Mouse (Mus musculus): ENCODE results near the gene Hdac10.

The Hdac10 gene

DNA sequence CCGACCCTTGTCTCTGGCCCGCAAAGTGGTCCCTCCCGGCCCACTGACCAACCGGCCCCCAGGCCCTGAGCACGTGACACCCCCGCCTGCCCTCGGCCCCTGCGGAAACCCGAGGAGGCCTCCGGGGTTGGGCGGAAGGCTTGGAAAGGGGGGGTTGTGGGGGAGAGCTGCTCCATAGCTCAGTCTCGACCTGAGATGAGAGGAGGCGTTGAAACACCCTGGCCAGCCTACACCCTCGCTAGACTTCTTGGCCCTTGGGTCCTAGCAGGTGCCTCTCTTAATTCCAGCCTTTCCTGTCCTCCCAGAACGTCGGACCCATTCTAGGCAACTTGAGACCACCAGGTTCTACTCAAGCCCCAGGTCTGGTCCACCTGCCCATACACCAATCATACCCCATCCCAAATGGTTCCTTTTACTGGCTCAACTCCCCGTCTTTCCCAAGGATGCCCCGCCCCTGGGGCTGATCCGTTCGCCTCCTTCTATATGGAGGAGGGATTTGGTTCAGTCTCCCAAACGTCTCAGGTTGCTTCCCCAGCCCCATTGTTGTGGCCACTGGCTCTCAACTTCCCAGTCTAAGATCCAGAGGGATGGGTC is 12.3 kb upstream of the Hdac10 start, which contains the start of gene Mapk12:
TSS of gene Mapk12 (minus strand) at position 45 of the 594 bp plus-strand sequence.
- POLR2A ChIA-PET, result interaction anchor here (0.5 to 2.5 kb wide), 22 partner anchors 9 to 424 kb away, joined by 3 to 16 read pairs (median 3); partner anchors contain the start of genes Mapk11 (in 3 of the 4), Tubgcp6 (in 2 of the 4), Hdac10 (in 1 of the 4) and Pim3 (in 1 of the 4)
- CTCF ChIA-PET, result interaction anchor here (0.5 to 3.1 kb wide), 9 partner anchors 12 to 374 kb away, joined by 3 to 22 read pairs (median 4); partner anchors contain the start of gene Hdac10 (in 3 of the 4)

DNA sequence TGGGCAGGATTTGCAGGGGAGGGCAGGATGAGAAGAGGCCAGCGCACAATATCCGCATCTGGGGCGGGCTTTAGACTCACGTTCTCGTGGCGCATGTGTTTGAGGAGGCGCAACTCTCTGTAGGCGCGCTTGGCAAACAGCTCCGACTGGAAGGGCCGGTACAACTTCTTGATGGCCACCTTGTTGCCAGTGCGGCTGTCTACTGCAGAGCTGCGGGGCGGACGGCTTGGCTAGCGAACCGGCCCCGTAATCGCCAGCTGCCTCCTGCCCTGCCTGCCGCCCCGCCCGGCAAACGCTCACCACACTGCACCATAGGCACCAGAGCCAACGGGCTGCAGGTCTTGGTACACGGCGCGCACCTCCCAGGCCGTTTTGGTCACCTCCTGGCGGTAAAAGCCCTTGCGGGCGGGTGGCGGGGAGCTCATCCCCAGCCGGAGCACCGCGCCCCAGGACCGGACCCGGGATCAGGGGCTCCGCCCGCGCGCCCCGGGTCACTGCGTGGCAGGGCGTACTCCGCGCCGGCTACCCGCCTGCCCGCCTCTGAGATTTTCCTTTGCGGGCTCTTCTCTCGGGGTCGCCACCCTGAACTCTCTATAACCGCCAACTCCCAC is 11.7 kb upstream of the Hdac10 start:
- POLR2A ChIA-PET, result interaction anchor here (0.5 to 2.5 kb wide), 18 partner anchors 9 to 389 kb away, joined by 3 to 16 read pairs (median 4); partner anchors contain the start of genes Mapk11 (in 3 of the 4), Tubgcp6 (in 2 of the 4), Hdac10 (in 1 of the 4) and Pim3 (in 1 of the 4)
- CTCF ChIA-PET, result interaction anchor here (0.6 to 3.1 kb wide), 9 partner anchors 10 to 311 kb away, joined by 3 to 22 read pairs (median 3); partner anchors contain the start of gene Hdac10 (in 3 of the 4)

- CTCF ChIA-PET, result interaction anchor here in 2 of 4 experiments (1.0 to 1.6 kb wide), 2 partner anchors 10 kb away, joined by 3 to 7 read pairs; partner anchors contain the start of gene Hdac10 (in 2 of the 2)
Measured at GRCm38 (mm10) chr15:89138531-89138930, 10.0 kb upstream of the Hdac10 start.

DNA sequence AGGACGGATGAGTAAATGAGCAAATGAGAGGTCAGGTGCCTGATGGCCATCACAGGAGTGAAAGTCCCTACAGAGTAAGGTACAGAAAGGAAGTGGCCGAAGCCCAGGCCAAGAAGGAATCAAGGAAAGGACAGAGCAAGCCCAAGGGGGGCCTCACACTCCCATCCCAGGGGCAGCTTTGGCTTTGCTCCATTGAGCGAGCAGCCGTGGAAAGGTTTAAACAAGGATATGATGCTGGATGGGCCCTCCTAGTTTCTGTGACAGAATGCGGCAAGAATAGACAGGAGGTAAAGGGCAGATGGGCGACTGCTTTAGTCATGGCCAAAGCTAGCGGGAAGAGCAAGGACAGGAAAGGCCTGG is 9.5 kb upstream of the Hdac10 start:
- CTCF ChIA-PET, result interaction anchor here in 1 of 4 experiments (1.6 kb wide), 1 partner anchor 10 kb away, joined by 7 read pairs; the partner anchor contains the start of gene Hdac10

More at GRCm38 (mm10) chr15:89138531-89138930, 10.0 kb upstream of the Hdac10 start:
- POLR2A ChIA-PET, result interaction anchor here in 2 of 4 experiments (0.6 to 1.6 kb wide), 4 partner anchors 9 to 238 kb away, joined by 3 to 6 read pairs (median 4); partner anchors contain the start of genes Hdac10 (in 2 of the 2) and Tymp (in 1 of the 2)

GRCm38 (mm10) chr15:89137378-89138045 is 9.0 kb upstream of the Hdac10 start:
- ChIA-PET CTCF (interaction anchor here in 1 of 4 experiments (1.6 kb wide), 1 partner anchor 9 kb away, joined by 7 read pairs; the partner anchor contains the start of gene Hdac10), POLR2A (interaction anchor here in 2 of 4 experiments (0.6 to 1.6 kb wide), 4 partner anchors 9 to 270 kb away, joined by 3 to 10 read pairs (median 5); partner anchors contain the start of gene Hdac10 (in 2 of the 2))

More for the DNA sequence above, 9.5 kb upstream of the Hdac10 start:
- POLR2A ChIA-PET, result interaction anchor here in 3 of 4 experiments (0.8 to 1.6 kb wide), 3 partner anchors 9 to 28 kb away, joined by 3 to 6 read pairs (median 6); partner anchors contain the start of gene Hdac10 (in 2 of the 3)

DNA sequence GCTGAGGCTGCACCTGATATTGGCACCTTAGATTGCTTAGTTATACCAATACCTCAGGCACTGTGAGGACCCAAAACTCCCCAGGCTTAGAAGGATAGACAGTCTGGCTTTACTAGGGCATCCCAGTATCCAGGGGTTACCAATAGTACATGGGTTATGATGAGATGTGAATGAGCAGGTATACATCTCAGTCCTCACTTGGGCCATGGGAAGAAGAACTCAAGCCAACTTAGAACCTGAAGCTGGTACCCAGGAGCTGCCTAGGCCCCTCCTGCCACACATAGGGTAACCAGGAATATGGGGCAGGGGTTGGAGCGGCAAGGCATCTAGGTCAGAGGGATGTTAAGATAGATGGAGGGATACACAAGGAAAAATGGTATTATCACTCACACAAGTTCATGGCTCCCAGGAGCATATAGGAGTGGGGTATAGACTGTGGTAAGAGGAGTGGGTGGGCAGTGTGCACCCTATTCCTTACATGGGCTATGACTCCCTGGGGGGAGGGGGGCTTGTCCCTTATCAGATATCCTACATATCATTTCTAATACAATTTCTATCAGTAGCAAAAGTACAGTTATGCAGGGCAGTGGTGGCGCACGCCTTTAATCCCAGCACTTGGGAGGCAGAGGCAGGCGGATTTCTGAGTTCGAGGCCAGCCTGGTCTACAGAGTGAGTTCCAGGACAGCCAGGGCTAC is 8.1 kb upstream of the Hdac10 start:
- POLR2A ChIA-PET, result interaction anchor here in 1 of 4 experiments (1.6 to 1.9 kb wide), 2 partner anchors 8 to 13 kb away, joined by 4 to 5 read pairs; partner anchors contain the start of gene Hdac10

DNA sequence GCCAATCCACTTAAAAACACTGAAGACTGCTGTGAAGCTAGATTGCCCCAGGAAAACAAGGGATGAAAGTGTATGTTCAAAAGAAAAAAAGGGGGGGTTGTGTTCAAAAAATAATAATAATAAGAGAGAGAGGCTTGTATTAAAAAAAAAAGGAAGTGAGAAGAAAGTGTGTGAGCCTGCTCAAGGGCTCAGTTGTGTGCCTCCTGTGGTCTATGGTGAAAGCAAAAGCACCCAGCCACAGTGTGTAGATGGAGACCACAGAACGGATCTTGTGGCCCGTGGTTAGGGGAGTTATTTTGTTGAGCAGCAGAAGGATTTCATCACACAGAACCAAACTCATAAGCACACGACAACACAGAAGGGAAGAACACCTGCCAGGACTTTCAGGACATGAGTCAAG is 2.8 kb upstream of the Hdac10 start:
- ChIA-PET CTCF (interaction anchor here in 1 of 4 experiments (0.5 kb wide), 1 partner anchor 79 kb away, joined by 3 read pairs; no protein-coding TSS in a partner anchor), POLR2A (interaction anchor here in 2 of 4 experiments (0.6 to 1.9 kb wide), 2 partner anchors 38 to 434 kb away, joined by 3 to 4 read pairs; no protein-coding TSS in a partner anchor)

More for the DNA sequence above, 8.1 kb upstream of the Hdac10 start:
- CTCF ChIA-PET, result no interaction called here

- CTCF ChIA-PET, result interaction anchor here in 1 of 4 experiments (0.8 kb wide), 1 partner anchor 10 kb away, joined by 3 read pairs; no protein-coding TSS in a partner anchor
- POLR2A ChIA-PET, result interaction anchor here in 2 of 4 experiments (0.5 to 2.5 kb wide), 2 partner anchors 9 to 82 kb away, joined by 3 to 6 read pairs; no protein-coding TSS in a partner anchor
Measured at GRCm38 (mm10) chr15:89130245-89130644, 1.7 kb upstream of the Hdac10 start.

GRCm38 (mm10) chr15:89127364-89127940 is 1.0 kb downstream of the Hdac10 start:
- POLR2A ChIA-PET, result interaction anchor here in 3 of 4 experiments (0.6 to 2.4 kb wide), 18 partner anchors 19 to 376 kb away, joined by 3 to 11 read pairs (median 4); partner anchors contain the start of genes Dennd6b (in 1 of the 3), Mapk11 (in 1 of the 3), Pim3 (in 1 of the 3) and Sbf1 (in 1 of the 3)
- CTCF ChIA-PET, result interaction anchor here (0.5 to 2.7 kb wide), 34 partner anchors 10 to 385 kb away, joined by 3 to 22 read pairs (median 5); partner anchors contain the start of genes Mapk12 (in 3 of the 4), Ppp6r2 (in 2 of the 4), Dennd6b (in 1 of the 4) and Selenoo (in 1 of the 4)

DNA sequence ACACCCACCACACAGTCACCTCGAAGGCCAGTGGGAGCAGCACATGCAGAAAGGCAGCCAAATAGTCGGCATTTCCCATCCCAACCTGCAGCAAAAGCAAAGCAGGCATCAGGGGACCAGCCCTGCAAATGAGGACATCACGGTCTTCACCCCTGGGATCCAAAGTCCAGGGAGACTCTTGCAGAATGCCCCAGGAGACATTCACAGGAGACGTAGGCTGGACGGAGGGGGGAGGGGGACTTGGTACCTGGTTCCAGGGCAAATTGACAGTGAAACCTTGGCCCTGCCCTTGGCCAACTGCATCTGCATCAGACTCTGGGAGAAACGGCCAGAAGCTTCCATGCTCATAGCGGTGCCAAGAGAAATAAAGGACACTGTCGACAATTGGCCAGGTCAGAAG is 1.9 kb downstream of the Hdac10 start:
- POLR2A ChIA-PET, result interaction anchor here in 1 of 4 experiments (0.8 to 1.5 kb wide), 2 partner anchors 84 to 233 kb away, joined by 3 read pairs; no protein-coding TSS in a partner anchor
- CTCF ChIA-PET, result interaction anchor here in 2 of 4 experiments (0.5 to 2.7 kb wide), 4 partner anchors 16 to 298 kb away, joined by 3 to 14 read pairs (median 6); no protein-coding TSS in a partner anchor

- ChIA-PET POLR2A (no interaction called here), CTCF (interaction anchor here in 1 of 4 experiments (1.8 kb wide), 1 partner anchor 86 kb away, joined by 5 read pairs; the partner anchor contains the start of gene Ppp6r2)
Measured at GRCm38 (mm10) chr15:89125351-89125750, 3.1 kb downstream of the Hdac10 start.

GRCm38 (mm10) chr15:89124312-89124711 is 4.2 kb downstream of the Hdac10 start:
- ChIA-PET POLR2A (interaction anchor here in 2 of 4 experiments (0.6 to 2.5 kb wide), 6 partner anchors 14 to 81 kb away, joined by 3 to 10 read pairs (median 6); partner anchors contain the start of gene Dennd6b (in 1 of the 2)), CTCF (interaction anchor here in 2 of 4 experiments (0.6 to 2.2 kb wide), 6 partner anchors 19 to 297 kb away, joined by 3 to 12 read pairs (median 5); partner anchors contain the start of genes Dennd6b (in 1 of the 2), Mapk11 (in 1 of the 2) and Ppp6r2 (in 1 of the 2))

GRCm38 (mm10) chr15:89123595-89123994 is 4.9 kb downstream of the Hdac10 start:
- ChIA-PET CTCF (interaction anchor here in 3 of 4 experiments (0.5 to 2.2 kb wide), 13 partner anchors 14 to 296 kb away, joined by 3 to 12 read pairs (median 4); partner anchors contain the start of genes Dennd6b (in 2 of the 3) and Mapk11 (in 2 of the 3)), POLR2A (interaction anchor here (0.5 to 2.5 kb wide), 38 partner anchors 9 to 415 kb away, joined by 3 to 10 read pairs (median 4); partner anchors contain the start of genes Alg12 (in 2 of the 4), Creld2 (in 2 of the 4), Mapk12 (in 2 of the 4) and Dennd6b (in 1 of the 4))

DNA sequence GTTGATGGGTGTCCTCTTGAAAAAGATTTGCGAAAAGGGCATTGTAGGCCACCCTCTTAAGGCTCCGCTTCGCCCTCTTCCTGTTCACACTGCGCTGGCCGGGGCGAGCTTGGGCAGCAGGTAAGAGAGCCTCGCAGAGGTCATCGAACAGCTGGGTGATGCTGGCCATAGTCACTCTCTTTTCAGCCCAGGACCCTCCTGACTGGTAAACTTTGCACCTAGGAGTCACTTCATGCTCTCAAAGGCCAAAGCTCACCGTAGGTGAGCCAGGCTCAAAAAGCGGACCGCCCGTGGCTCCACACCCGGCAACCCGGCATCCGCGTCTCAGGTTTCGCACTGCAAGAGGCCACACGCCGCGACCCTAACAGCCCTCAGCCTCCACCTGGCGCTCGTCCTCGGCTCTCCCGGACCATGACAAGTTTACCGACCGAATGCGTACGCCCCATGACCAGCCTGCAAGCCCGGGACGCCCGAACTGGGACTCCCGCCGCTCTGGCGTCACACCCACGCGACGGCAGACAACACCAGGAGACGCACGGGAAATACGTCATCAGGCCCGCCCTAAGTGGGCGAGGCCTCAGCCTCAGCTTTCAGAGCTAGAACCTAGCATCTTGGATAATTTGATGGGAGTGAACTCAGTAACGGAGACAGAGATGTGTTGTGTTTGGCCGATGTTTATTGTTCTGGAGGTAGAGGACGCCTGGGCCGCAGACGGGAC is 5.7 kb downstream of the Hdac10 start, which contains the start of gene Tubgcp6:
TSS of gene Tubgcp6 (minus strand) at position 464 of the 718 bp plus-strand sequence.
- POLR2A ChIA-PET, result interaction anchor here (0.6 to 2.5 kb wide), 44 partner anchors 9 to 414 kb away, joined by 3 to 10 read pairs (median 4); partner anchors contain the start of genes Alg12 (in 2 of the 4), Creld2 (in 2 of the 4), Dennd6b (in 2 of the 4) and Mapk12 (in 2 of the 4)
- CTCF ChIA-PET, result interaction anchor here in 3 of 4 experiments (0.5 to 2.2 kb wide), 11 partner anchors 13 to 295 kb away, joined by 3 to 12 read pairs (median 4); partner anchors contain the start of genes Dennd6b (in 2 of the 3) and Mapk11 (in 2 of the 3)

- POLR2A ChIA-PET, result interaction anchor here in 1 of 4 experiments (1.4 kb wide), 1 partner anchor 40 kb away, joined by 3 read pairs; no protein-coding TSS in a partner anchor
- CTCF ChIA-PET, result interaction anchor here in 2 of 4 experiments (0.7 to 1.3 kb wide), 2 partner anchors 10 to 11 kb away, joined by 3 to 8 read pairs; partner anchors contain the start of gene Hdac10 (in 1 of the 2)
Measured at GRCm38 (mm10) chr15:89118007-89118406, 10.5 kb downstream of the Hdac10 start.
